Mouse (Mus musculus) bone marrow, adult 2 months (tissue): ENCODE data around the gene Ttc7b. TPM values are rescaled to one million over a fixed set of nuclear protein-coding genes. Genes with fewer than 3 reads are reported as not detected.

Source experiments
- H3K27ac ChIP-seq: fragments of 200-500 bp; 2 replicates; pipeline ENCODE4 v1.5.1; 2012; ENCODE audit warnings: low read depth, mild to moderate bottlenecking, control low read depth, inconsistent platforms, low read length; ENCODE audit not compliant: control insufficient read depth, poor library complexity, insufficient read depth
- H3K4me1 ChIP-seq: fragments of 200-500 bp; 2 replicates; pipeline ENCODE4 v1.6.1; 2011; ENCODE audit warnings: low read length; ENCODE audit not compliant: control insufficient read depth, insufficient read depth
- H3K4me3 ChIP-seq: fragments of 200-500 bp; replicated peaks from 2 replicates; pipeline ENCODE3; 2011; ENCODE audit warnings: mild to moderate bottlenecking, low read depth, low read length, control low read depth; ENCODE audit not compliant: control insufficient read depth
- CTCF ChIP-seq: fragments of 200-500 bp; IDR thresholded peaks from 2 replicates; pipeline ENCODE4 v1.5.1; 2011; ENCODE audit warnings: low read length, control low read depth; ENCODE audit not compliant: control insufficient read depth, insufficient read depth
- POLR2A ChIP-seq: fragments of 200-500 bp; IDR thresholded peaks from 2 replicates; pipeline ENCODE4 v1.6.1; 2011; ENCODE audit warnings: low read depth, mild to moderate bottlenecking, control low read depth, low read length, borderline replicate concordance; ENCODE audit not compliant: control insufficient read depth
- WGBS: fragments of 180-500 bp; shearing (Covaris S2); methylation state at CpG from one replicate; pipeline ENCODE4 v1.1.7; 2018; 5-methylcytosine and 5-hydroxymethylcytosine counted together
- polyA plus RNA-seq: library from polyadenylated mRNA; stranded (reverse); fragments of >200 nt; gene quantifications from 2 replicates; pipeline ENCODE4 v1.2.4, GENCODE M21; 2011; ENCODE audit warnings: low replicate concordance; ENCODE audit not compliant: missing spikeins, insufficient read depth, insufficient read length

The Ttc7b gene
- polyA plus RNA-seq, 1 experiment: 26.5 TPM

- 85% methylated on average over 8 of the region's 8 CpGs for WGBS
- Histone ChIP-seq H3K4me3 (no peak overlapping the region), H3K27ac (no peak overlapping the region), H3K4me1 (no peaks in the 10 kb centered on the region)
- TF ChIP-seq POLR2A: no peak
- no peak for TF ChIP-seq CTCF
These were observed 212.9 kb downstream of the Ttc7b start for GRCm38 (mm10) chr12:100307501-100308260.

DNA sequence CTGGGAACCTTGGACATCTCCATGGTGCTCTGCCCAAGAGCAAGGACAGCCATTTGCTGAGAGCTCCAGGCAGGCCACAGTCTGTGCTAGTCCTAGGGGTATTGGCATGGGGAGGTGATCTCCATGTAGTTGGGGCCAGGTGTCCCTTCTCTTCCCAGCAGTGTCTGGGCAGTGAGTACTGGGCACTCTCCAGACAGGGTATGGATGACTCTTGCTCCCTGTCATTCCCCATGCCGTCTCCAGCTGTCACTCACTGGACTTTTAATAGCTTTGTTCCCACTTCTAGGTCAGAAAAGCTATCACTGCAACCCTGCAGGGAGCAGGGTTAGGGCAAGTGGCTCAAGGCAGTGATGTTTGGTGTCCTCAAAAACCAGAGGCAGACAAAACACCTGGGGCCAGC, 214.3 kb downstream of the Ttc7b start:
- TF ChIP-seq CTCF (no peak), POLR2A (no peak)

GRCm38 (mm10) chr12:100305051-100305673, 215.5 kb downstream of the Ttc7b start:
- no peak overlapping the region for H3K27ac ChIP-seq
- H3K4me1 ChIP-seq: no peaks in the 10 kb centered on the region
- TF ChIP-seq CTCF: no peak
- H3K4me3 ChIP-seq: no peak overlapping the region
- 73% methylated on average over 4 of the region's 4 CpGs for WGBS

More for the DNA sequence above, 214.3 kb downstream of the Ttc7b start:
- 69% methylated on average over 1 of the region's 1 CpGs for WGBS
- no peak overlapping the region for H3K4me3 ChIP-seq
- H3K27ac ChIP-seq: no peak overlapping the region
- no peaks in the 10 kb centered on the region for H3K4me1 ChIP-seq

DNA sequence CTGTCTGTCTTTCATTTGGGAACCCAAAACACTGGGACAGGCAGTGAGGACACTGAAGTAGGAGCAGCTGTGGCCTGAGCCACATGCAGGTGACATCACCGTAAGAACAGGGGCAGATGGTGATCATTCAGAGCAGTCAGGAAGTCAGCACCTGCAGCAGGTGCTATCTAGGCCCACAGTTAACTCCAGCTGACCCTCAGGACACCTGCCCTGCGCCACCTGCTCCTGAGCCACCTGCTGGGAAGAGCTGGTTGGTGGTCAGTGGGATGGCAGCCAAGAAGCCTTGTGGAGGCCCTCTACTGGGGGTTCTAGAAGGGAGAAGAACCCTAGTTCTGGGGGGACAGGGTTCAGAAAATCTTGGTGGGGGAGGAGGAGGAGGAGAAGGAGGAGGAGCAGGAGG, 216.3 kb downstream of the Ttc7b start:
- Histone ChIP-seq H3K4me1 (no peaks in the 10 kb centered on the region), H3K4me3 (no peak overlapping the region), H3K27ac (no peak overlapping the region)
- WGBS: 85% methylated on average over 2 of the region's 2 CpGs
- TF ChIP-seq POLR2A (no peak), CTCF (no peak)

DNA sequence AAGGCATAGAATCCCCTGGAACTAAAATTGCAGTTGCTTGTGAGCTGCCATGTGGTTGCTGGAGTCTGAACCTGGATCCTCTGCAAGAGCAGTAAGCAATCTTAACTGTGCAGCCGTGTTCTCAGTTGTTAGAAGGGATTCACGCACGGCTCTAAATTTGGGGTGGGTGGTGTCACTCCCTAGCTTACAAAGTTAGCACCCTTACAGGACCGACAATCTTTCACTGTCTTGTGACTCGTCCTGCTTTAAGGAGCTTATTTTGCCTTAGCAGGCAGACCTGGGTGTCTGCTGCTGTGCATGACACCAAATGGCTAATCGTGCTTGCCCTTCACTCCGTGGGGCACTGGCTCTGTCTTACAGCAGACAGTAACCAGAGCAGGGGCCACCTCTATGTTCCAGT, 217.5 kb downstream of the Ttc7b start:
- Histone ChIP-seq H3K4me3 (no peak overlapping the region), H3K27ac (no peak overlapping the region), H3K4me1 (no peaks in the 10 kb centered on the region)
- TF ChIP-seq CTCF: no peak
- no peak for TF ChIP-seq POLR2A
- 91% methylated on average over 7 of the region's 7 CpGs for WGBS

GRCm38 (mm10) chr12:100300446-100300845, 220.2 kb downstream of the Ttc7b start:
- 90% methylated on average over 5 of the region's 5 CpGs for WGBS
- Histone ChIP-seq H3K27ac (no peak overlapping the region), H3K4me1 (no peaks in the 10 kb centered on the region), H3K4me3 (no peak overlapping the region)
- TF ChIP-seq POLR2A: no peak

DNA sequence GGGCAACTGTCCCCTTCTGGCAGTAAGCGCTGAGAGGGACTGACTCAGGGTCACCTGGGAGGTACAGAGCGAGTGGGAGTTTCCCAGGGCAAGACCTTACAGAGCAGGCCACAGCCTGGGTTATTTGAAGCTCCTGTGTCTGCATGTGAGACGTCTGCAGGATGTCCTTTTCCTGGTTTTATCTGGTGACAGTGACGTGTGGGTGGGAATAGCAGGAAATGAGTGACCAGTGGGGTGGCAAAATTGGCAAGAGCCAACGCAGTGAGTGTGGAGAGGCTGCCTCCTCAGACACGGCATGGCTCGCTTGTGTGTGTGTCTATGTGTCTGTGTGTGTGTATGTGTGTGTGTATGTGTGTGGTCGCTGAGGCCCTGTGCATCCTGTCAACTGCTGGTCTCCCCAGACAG, 221.3 kb downstream of the Ttc7b start:
- H3K27ac ChIP-seq: no peak overlapping the region
- H3K4me1 ChIP-seq: no peaks in the 10 kb centered on the region
- no peak overlapping the region for H3K4me3 ChIP-seq
- no peak for TF ChIP-seq POLR2A
- TF ChIP-seq CTCF: no peak
- WGBS: 69% methylated on average over 8 of the region's 8 CpGs

- no peaks in the 10 kb centered on the region for H3K4me1 ChIP-seq
- H3K27ac ChIP-seq: no peak overlapping the region
- TF ChIP-seq POLR2A (no peak), CTCF (no peak)
- no peak overlapping the region for H3K4me3 ChIP-seq
- WGBS: 76% methylated on average over 2 of the region's 2 CpGs
These were observed 221.8 kb downstream of the Ttc7b start for GRCm38 (mm10) chr12:100298788-100299187.

DNA sequence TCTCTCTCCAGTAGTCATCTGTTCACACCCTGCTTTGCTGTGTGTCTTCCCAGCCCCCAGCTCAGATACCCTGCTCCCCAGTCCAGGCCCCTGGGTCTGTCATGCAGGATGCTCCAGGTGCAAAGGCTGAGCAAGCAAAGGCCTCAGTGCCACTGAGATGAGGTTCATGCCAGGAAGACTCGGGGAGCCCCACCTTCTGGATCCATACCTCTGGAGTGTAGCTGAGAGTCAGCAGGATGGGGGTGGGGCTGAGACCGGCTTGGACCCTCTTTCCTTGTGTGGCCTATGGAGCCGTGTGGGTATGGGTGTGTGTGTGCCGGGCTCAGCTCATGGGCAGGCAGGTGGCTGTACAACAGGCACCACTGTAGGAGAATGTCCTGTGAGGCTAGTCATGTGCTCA, 222.7 kb downstream of the Ttc7b start:
- H3K4me1 ChIP-seq: no peaks in the 10 kb centered on the region
- no peak overlapping the region for H3K27ac ChIP-seq
- no peak overlapping the region for H3K4me3 ChIP-seq
- WGBS: 85% methylated on average over 4 of the region's 4 CpGs
- TF ChIP-seq POLR2A (no peak), CTCF (no peak)
